Mouse (Mus musculus) heart, adult 2 months (tissue): ENCODE data around the gene Styk1. TPM values are rescaled to one million over a fixed set of nuclear protein-coding genes. Genes with fewer than 3 reads are reported as not detected.

Experiments
- DNase-seq, 2 experiments: peaks; one replicate each; pipeline ENCODE4 v3.0.0; 2021
- H3K27ac ChIP-seq: fragments of 200-600 bp; 2 replicates; pipeline ENCODE4 v1.8.1; 2022
- H3K27me3 ChIP-seq: fragments of 200-500 bp; 2 replicates; pipeline ENCODE4 v1.6.1; 2012; ENCODE audit warnings: mild to moderate bottlenecking, low read length, inconsistent platforms, mixed read lengths; ENCODE audit not compliant: control insufficient read depth, insufficient read depth
- H3K36me3 ChIP-seq: fragments of 200-500 bp; 2 replicates; pipeline ENCODE4 v1.6.1; 2012; ENCODE audit warnings: low read length, inconsistent platforms; ENCODE audit not compliant: control insufficient read depth, insufficient read depth
- H3K4me1 ChIP-seq: fragments of 200-500 bp; 2 replicates; pipeline ENCODE4 v1.6.1; 2011; ENCODE audit warnings: low read length; ENCODE audit not compliant: control insufficient read depth, insufficient read depth
- H3K4me3 ChIP-seq: fragments of 200-600 bp; 2 replicates; pipeline ENCODE4 v1.8.1; 2022
- H3K79me2 ChIP-seq: fragments of 200-500 bp; replicated peaks from 2 replicates; pipeline ENCODE4 v1.6.1; 2012; ENCODE audit warnings: mild to moderate bottlenecking, inconsistent platforms, low read length, moderate library complexity, mixed read lengths; ENCODE audit not compliant: control insufficient read depth, insufficient read depth
- H3K9ac ChIP-seq: fragments of 200-500 bp; 2 replicates; pipeline ENCODE4 v1.6.1; 2012; ENCODE audit warnings: low read depth, mild to moderate bottlenecking, control low read depth, inconsistent platforms, low read length, mixed read lengths
- CTCF ChIP-seq: fragments of 200-600 bp; IDR thresholded peaks from 2 replicates; pipeline ENCODE4 v1.8.1; 2022; ENCODE audit warnings: antibody characterized with exemption, mild to moderate bottlenecking, moderate library complexity
- EP300 ChIP-seq: fragments of 200-500 bp; IDR thresholded peaks from 2 replicates; pipeline ENCODE4 v1.6.1; 2011; ENCODE audit warnings: low read depth, low read length, control low read depth; ENCODE audit not compliant: insufficient read depth
- POLR2A ChIP-seq: fragments of 200-500 bp; IDR thresholded peaks from 2 replicates; pipeline ENCODE4 v1.6.1; 2011; ENCODE audit warnings: mild to moderate bottlenecking, low read depth, low read length, control low read depth; ENCODE audit not compliant: insufficient read depth
- WGBS: fragments of 180-500 bp; shearing (Covaris S2); methylation state at CpG from one replicate; pipeline ENCODE4 v1.1.7; 2018; 5-methylcytosine and 5-hydroxymethylcytosine counted together
- intact Hi-C: fragments of 180-260 bp; cut with DNase I; formaldehyde crosslinking; loops from one replicate; pipeline ENCODE4 v1.15.1; 2025
- polyA plus RNA-seq: library from polyadenylated mRNA; depleted of rRNA; stranded (reverse); fragments of >200 nt; gene quantifications from 2 replicates; pipeline ENCODE4 v1.2.3, GENCODE M21; 2012
- total RNA-seq, 2 experiments: library from RNA; stranded (reverse); gene quantifications; 2 replicates each; pipeline ENCODE4 v1.2.3; 2021

The Styk1 gene
- total and polyA plus RNA-seq, 3 experiments = 0.08 to 0.12 (median 0.09) TPM

- H3K4me1 ChIP-seq = peaks cover 2% of the 10 kb centered on the region; the same call in 1 of the 2 replicates
- no peaks in the 10 kb centered on the region for H3K27me3 ChIP-seq
- no peaks in the 10 kb centered on the region for H3K79me2 ChIP-seq
- no peak overlapping the region for H3K4me3 ChIP-seq
- no peak overlapping the region for H3K9ac ChIP-seq
- no peak overlapping the region for H3K27ac ChIP-seq
- DNase-seq = no peak
- 92% methylated on average over 5 of the region's 5 CpGs for WGBS
- TF ChIP-seq CTCF = no peak
- no peak for TF ChIP-seq EP300
- TF ChIP-seq POLR2A = no peak
- intact Hi-C loops = no loop called here
- H3K36me3 ChIP-seq = peaks cover 20% of the 10 kb centered on the region
Measured at GRCm38 (mm10) chr6:131373160-131373559, 19.8 kb upstream of the Styk1 start.

- Histone ChIP-seq H3K9ac (no peak overlapping the region), H3K4me3 (no peak overlapping the region), H3K79me2 (no peaks in the 10 kb centered on the region), H3K4me1 (peaks cover 2% of the 10 kb centered on the region; the same call in 1 of the 2 replicates), H3K36me3 (peaks cover 20% of the 10 kb centered on the region), H3K27me3 (no peaks in the 10 kb centered on the region), H3K27ac (no peak overlapping the region)
- 95% methylated on average over 5 of the region's 5 CpGs for WGBS
- intact Hi-C loops = no loop called here
- DNase-seq = no peak
- TF ChIP-seq CTCF (no peak), POLR2A (no peak), EP300 (no peak)
Measured at GRCm38 (mm10) chr6:131370767-131371166, 17.4 kb upstream of the Styk1 start.

GRCm38 (mm10) chr6:131369866-131370616 lies 16.6 kb upstream of the Styk1 start:
- no peaks in the 10 kb centered on the region for H3K79me2 ChIP-seq
- WGBS = 60% methylated on average over 8 of the region's 8 CpGs
- no peak overlapping the region for H3K4me3 ChIP-seq
- peaks cover 2% of the 10 kb centered on the region; the same call in 1 of the 2 replicates for H3K4me1 ChIP-seq
- no peak overlapping the region for H3K27ac ChIP-seq
- peaks cover 17% of the 10 kb centered on the region for H3K36me3 ChIP-seq
- no peaks in the 10 kb centered on the region for H3K27me3 ChIP-seq
- intact Hi-C loops = no loop called here
- TF ChIP-seq EP300 (no peak), POLR2A (no peak), CTCF (no peak)
- no peak for DNase-seq
- H3K9ac ChIP-seq = no peak overlapping the region

- WGBS = 22% methylated on average over 4 of the region's 4 CpGs
- TF ChIP-seq EP300 (no peak), CTCF (peak; percentile 81)
- intact Hi-C loops = loop anchor here (1.0 kb wide), 1 partner anchor 51 kb away; no protein-coding TSS in a partner anchor
- no peak overlapping the region for H3K4me3 ChIP-seq
- no peaks in the 10 kb centered on the region for H3K79me2 ChIP-seq
- no peaks in the 10 kb centered on the region for H3K4me1 ChIP-seq
- peak in 1 of 2 experiments; percentile 15 for DNase-seq
- H3K9ac ChIP-seq = no peak overlapping the region
- H3K27me3 ChIP-seq = no peaks in the 10 kb centered on the region
- H3K27ac ChIP-seq = no peak overlapping the region
- H3K36me3 ChIP-seq = peaks cover 3% of the 10 kb centered on the region
Measured at GRCm38 (mm10) chr6:131367101-131367500, 13.7 kb upstream of the Styk1 start.

GRCm38 (mm10) chr6:131364353-131364752 lies 11.0 kb upstream of the Styk1 start:
- H3K9ac ChIP-seq = no peak overlapping the region
- H3K4me3 ChIP-seq = no peak overlapping the region
- no peaks in the 10 kb centered on the region for H3K4me1 ChIP-seq
- no peaks in the 10 kb centered on the region for H3K27me3 ChIP-seq
- no peak for TF ChIP-seq POLR2A
- H3K79me2 ChIP-seq = no peaks in the 10 kb centered on the region
- no peak overlapping the region for H3K27ac ChIP-seq
- no peaks in the 10 kb centered on the region for H3K36me3 ChIP-seq
- DNase-seq = no peak
- WGBS = 91% methylated on average over 2 of the region's 2 CpGs
- intact Hi-C loops = no loop called here

GRCm38 (mm10) chr6:131362987-131363765 lies 9.8 kb upstream of the Styk1 start:
- H3K79me2 ChIP-seq = no peaks in the 10 kb centered on the region
- no peak overlapping the region for H3K9ac ChIP-seq
- no peaks in the 10 kb centered on the region for H3K27me3 ChIP-seq
- H3K4me3 ChIP-seq = no peak overlapping the region
- no peaks in the 10 kb centered on the region for H3K4me1 ChIP-seq
- no peak for DNase-seq
- TF ChIP-seq EP300 = no peak
- TF ChIP-seq POLR2A = no peak
- TF ChIP-seq CTCF = no peak
- intact Hi-C loops = no loop called here
- H3K36me3 ChIP-seq = no peaks in the 10 kb centered on the region
- 73% methylated on average over 7 of the region's 7 CpGs for WGBS
- H3K27ac ChIP-seq = no peak overlapping the region
